Mouse (Mus musculus) stomach, postnatal 0 days (tissue): Measurements from ENCODE around the gene Pi4k2b.

ENCODE experiments used
- CTCF ChIP-seq: IDR thresholded peaks from 2 replicates; pipeline ENCODE4 v1.5.1; 2016; ENCODE audit warnings: antibody characterized with exemption, low read depth, mild to moderate bottlenecking, moderate library complexity
- EP300 ChIP-seq: optimal IDR thresholded peaks from 2 replicates; pipeline ENCODE3; 2016; ENCODE audit warnings: antibody characterized with exemption

- TF ChIP-seq CTCF (no peak), EP300 (no peak)
These were observed 14.6 kb downstream of the Pi4k2b start for GRCm38 (mm10) chr5:52755989-52756388.
